Mouse (Mus musculus): ENCODE results near the gene Tmppe.

GRCm38 (mm10) chr9:114395258-114395657 lies 5.6 kb upstream of the Tmppe start:
- TF ChIP-seq CTCF (IDR thresholded peaks at IDR 0.05; ENCODE audit: low read depth, low read length): no peak
- no peak for TF ChIP-seq POLR2A (IDR thresholded peaks at IDR 0.05; ENCODE audit: borderline replicate concordance, low read depth, low read length)
